Mouse (Mus musculus) G1E (cell line): ENCODE data around the gene Syna. TPM values are rescaled to one million over a fixed set of nuclear protein-coding genes. Genes with fewer than 3 reads are reported as not detected.

ENCODE experiments used
- ATAC-seq: 2 replicates; pipeline ENCODE4 v1.8.0; 2016; ENCODE audit warnings: mild to moderate bottlenecking; ENCODE audit not compliant: insufficient number of reproducible peaks, poor library complexity, low FRiP score, severe bottlenecking; ENCODE audit errors: extremely low read depth
- DNase-seq: peaks from one replicate; pipeline ENCODE4 v3.0.0; 2012; ENCODE audit warnings: low spot score
- H3K27me3 ChIP-seq: 2 replicates; pipeline ENCODE4 v1.6.1; 2012; ENCODE audit warnings: mild to moderate bottlenecking, low read length, inconsistent platforms; ENCODE audit not compliant: insufficient read depth
- H3K36me3 ChIP-seq: replicated peaks from 2 replicates; pipeline ENCODE3; 2012; ENCODE audit warnings: mild to moderate bottlenecking, inconsistent platforms
- H3K4me1 ChIP-seq: 2 replicates; pipeline ENCODE4 v1.6.1; 2012; ENCODE audit warnings: low read depth, low read length, inconsistent platforms, mixed read lengths; ENCODE audit not compliant: insufficient read depth
- H3K4me3 ChIP-seq: 2 replicates; pipeline ENCODE4 v1.5.1; 2012; ENCODE audit warnings: low read depth, mild to moderate bottlenecking, inconsistent platforms, low read length, moderate library complexity, mixed read lengths
- H3K9me3 ChIP-seq: replicated peaks from 2 replicates; pipeline ENCODE4 v1.6.1; 2012; ENCODE audit warnings: inconsistent platforms
- CTCF ChIP-seq: IDR thresholded peaks from 2 replicates; pipeline ENCODE4 v1.5.1; 2012; ENCODE audit warnings: low read depth, low read length, inconsistent platforms, mixed read lengths
- GATA1 ChIP-seq: IDR thresholded peaks from 2 replicates; pipeline ENCODE4 v1.6.1; 2012; ENCODE audit warnings: borderline replicate concordance, low read length, inconsistent platforms, mixed read lengths
- GATA2 ChIP-seq: IDR thresholded peaks from 2 replicates; pipeline ENCODE4 v1.6.1; 2012; ENCODE audit warnings: low read depth, low read length, inconsistent platforms, borderline replicate concordance
- POLR2AphosphoS5 ChIP-seq: IDR thresholded peaks from 2 replicates; pipeline ENCODE4 v1.6.1; 2012; ENCODE audit warnings: low read depth, low read length, inconsistent platforms; ENCODE audit not compliant: insufficient replicate concordance
- TAL1 ChIP-seq: conservative IDR thresholded peaks from 2 replicates; pipeline ENCODE4 v1.6.1; 2012; ENCODE audit warnings: low read depth, low read length, inconsistent platforms, mixed read lengths
- polyA plus RNA-seq: library from polyadenylated mRNA; stranded (reverse); fragments of >175 nt; gene quantifications from 2 replicates; pipeline ENCODE4 v1.2.3, GENCODE M21; 2012
- total RNA-seq, 2 experiments: library from RNA; stranded (forward) in 1 of 2; stranded (reverse) in 1 of 2; fragments of 200-1000 nt in 1 of 2; fragments of >200 nt in 1 of 2; fragmentation: Nextera tagmentation in 1 of 2; gene quantifications; 2 replicates each; pipeline ENCODE4 v1.2.3; 2014 to 2017

The Syna gene
- total RNA-seq (2014; fragmentation: Nextera tagmentation) (not detected in 2 replicates), total RNA-seq (2017) (0.11 TPM in 1 of 2 replicates, not detected in the other), polyA plus RNA-seq (not detected in 2 replicates)

DNA sequence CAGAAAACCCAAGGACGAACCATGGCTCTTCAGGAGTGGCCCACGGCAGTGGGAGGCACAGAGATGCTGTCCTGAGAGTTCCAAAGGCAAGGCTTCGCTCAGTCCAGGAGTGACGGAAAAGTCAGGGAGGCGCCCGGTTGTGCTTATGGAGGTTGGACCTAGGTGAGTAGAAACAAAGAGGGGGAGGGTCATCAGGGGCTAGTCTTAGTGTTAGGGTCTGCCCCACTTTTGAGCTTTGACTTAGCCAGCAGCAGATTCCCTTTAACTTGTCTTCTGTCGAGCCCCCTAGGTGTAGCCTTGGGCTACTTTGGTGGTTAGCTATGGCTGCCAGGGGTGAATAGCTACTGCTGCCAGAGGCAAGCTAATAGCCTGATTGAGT is at the start of gene Syna:
Syna (minus strand) TSS at position 101 of the 379 bp plus-strand sequence.
- Histone ChIP-seq H3K9me3 (no peaks in the 10 kb centered on the region), H3K27me3 (peaks cover 9% of the 10 kb centered on the region), H3K4me3 (no peak within 1 kb of the TSS), H3K36me3 (no peaks in the 10 kb centered on the region), H3K4me1 (no peaks in the 10 kb centered on the region)
- DNase-seq (no peak), ATAC-seq (no peak)
- no peak for TF ChIP-seq CTCF
- no peak for TF ChIP-seq POLR2AphosphoS5
- no peak for TF ChIP-seq TAL1
- no peak for TF ChIP-seq GATA2
- TF ChIP-seq GATA1, result no peak

DNA sequence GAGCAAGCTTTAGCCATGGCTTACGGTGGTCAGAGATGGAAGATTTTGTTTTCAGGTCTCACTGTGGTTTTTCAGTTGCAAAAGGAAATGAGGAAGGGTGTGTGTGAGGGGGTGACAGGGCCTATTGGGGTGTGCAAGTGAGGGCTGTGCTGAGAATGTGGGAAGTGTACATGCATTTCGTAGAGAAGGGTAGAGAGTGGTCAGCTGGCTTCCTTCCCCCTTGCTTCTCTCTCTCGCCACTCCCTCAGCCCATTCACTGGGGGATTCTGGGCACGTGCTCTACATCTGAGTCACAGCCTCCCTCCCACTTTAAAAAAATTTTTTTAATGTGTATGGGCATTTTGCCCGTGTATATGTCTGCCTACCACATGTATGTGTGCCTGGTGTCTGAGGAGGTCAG is 47.1 kb upstream of the Syna start:
- peaks cover 2% of the 10 kb centered on the region for H3K36me3 ChIP-seq
- no peak for TF ChIP-seq GATA1
- TF ChIP-seq CTCF, result no peak
- no peak for TF ChIP-seq POLR2AphosphoS5
- TF ChIP-seq TAL1, result no peak
- TF ChIP-seq GATA2, result no peak
- no peaks in the 10 kb centered on the region for H3K9me3 ChIP-seq
- H3K27me3 ChIP-seq, result peaks cover 34% of the 10 kb centered on the region; the same call in 1 of the 2 replicates
- DNase-seq (no peak), ATAC-seq (peak; percentile 69)
- peaks cover 32% of the 10 kb centered on the region for H3K4me1 ChIP-seq
- no peak overlapping the region for H3K4me3 ChIP-seq

DNA sequence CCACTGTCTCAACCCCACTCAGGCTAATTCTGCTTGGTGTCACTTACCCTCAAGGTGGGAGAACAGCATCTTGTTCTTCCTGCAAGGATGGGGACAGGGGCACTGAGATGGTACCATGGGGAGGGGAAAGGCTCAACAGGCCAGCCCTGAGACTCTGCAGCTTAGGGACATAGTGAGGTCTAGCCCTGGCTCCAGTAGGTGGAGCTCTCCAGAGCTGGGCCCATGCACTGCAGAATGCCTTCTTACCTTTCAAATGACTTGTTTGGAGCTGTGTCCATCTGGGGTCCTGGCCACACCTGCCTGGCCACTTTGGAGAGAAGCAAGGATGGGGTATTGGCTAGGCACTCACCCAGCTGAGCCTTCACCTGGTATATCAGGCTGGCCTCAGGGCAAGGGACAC is 46.3 kb upstream of the Syna start:
- H3K36me3 ChIP-seq, result peaks cover 2% of the 10 kb centered on the region
- peaks cover 28% of the 10 kb centered on the region for H3K4me1 ChIP-seq
- DNase-seq (no peak), ATAC-seq (no peak)
- peaks cover 34% of the 10 kb centered on the region; the same call in 1 of the 2 replicates for H3K27me3 ChIP-seq
- no peak overlapping the region for H3K4me3 ChIP-seq
- TF ChIP-seq GATA1, result no peak
- TF ChIP-seq POLR2AphosphoS5, result no peak
- no peaks in the 10 kb centered on the region for H3K9me3 ChIP-seq

- TF ChIP-seq POLR2AphosphoS5 (no peak), GATA2 (no peak), GATA1 (no peak), TAL1 (no peak), CTCF (no peak)
- Histone ChIP-seq H3K27me3 (peaks cover 28% of the 10 kb centered on the region; the same call in 1 of the 2 replicates), H3K4me3 (no peak overlapping the region), H3K36me3 (peaks cover 10% of the 10 kb centered on the region), H3K4me1 (peaks cover 28% of the 10 kb centered on the region), H3K9me3 (no peaks in the 10 kb centered on the region)
- ATAC-seq, result no peak
- DNase-seq, result no peak
These were observed 44.4 kb upstream of the Syna start for GRCm38 (mm10) chr5:134604376-134604775.

GRCm38 (mm10) chr5:134597711-134598110 is 37.7 kb upstream of the Syna start:
- Histone ChIP-seq H3K4me3 (no peak overlapping the region), H3K36me3 (peaks cover 74% of the 10 kb centered on the region), H3K9me3 (no peaks in the 10 kb centered on the region), H3K27me3 (0 out of 2 replicates have a peak, but pooled peaks cover 3% of the 10 kb centered on the region), H3K4me1 (peaks cover 23% of the 10 kb centered on the region)
- ATAC-seq (no peak), DNase-seq (no peak)
- TF ChIP-seq GATA2, result no peak
- TF ChIP-seq CTCF, result no peak
- no peak for TF ChIP-seq TAL1
- no peak for TF ChIP-seq POLR2AphosphoS5
- no peak for TF ChIP-seq GATA1

- TF ChIP-seq GATA1, result no peak
- TF ChIP-seq POLR2AphosphoS5, result no peak
- no peak for TF ChIP-seq GATA2
- no peak for TF ChIP-seq TAL1
- no peak for TF ChIP-seq CTCF
- Histone ChIP-seq H3K4me1 (peaks cover 48% of the 10 kb centered on the region), H3K4me3 (no peak overlapping the region), H3K36me3 (peaks cover 96% of the 10 kb centered on the region), H3K9me3 (no peaks in the 10 kb centered on the region), H3K27me3 (no peaks in the 10 kb centered on the region)
- no peak for DNase-seq
- ATAC-seq, result no peak; the same call in 1 of the 2 replicates
These were observed 33.1 kb upstream of the Syna start for GRCm38 (mm10) chr5:134593093-134593492.
